Mouse (Mus musculus) hindbrain, embryonic 16.5 days (tissue): Measurements from ENCODE around the gene Ighmbp2. TPM values are rescaled to one million over a fixed set of nuclear protein-coding genes. Genes with fewer than 3 reads are reported as not detected.

Experiments used
- ATAC-seq: fragments of 200-750 bp; cut with Nextera tagmentation; 2 replicates; pipeline ENCODE4 v1.8.0; 2017; ENCODE audit warnings: moderate TSS enrichment, moderate library complexity
- H3K27ac ChIP-seq: fragments of 300-500 bp; sonication (generic); 2 replicates; pipeline ENCODE4 v1.5.1; 2014; ENCODE audit warnings: low read depth, mild to moderate bottlenecking, control low read depth, low read length, moderate library complexity
- H3K27me3 ChIP-seq: fragments of 300-500 bp; sonication (generic); replicated peaks from 2 replicates; pipeline ENCODE4 v1.6.1; 2014; ENCODE audit warnings: low read length; ENCODE audit not compliant: control insufficient read depth, insufficient read depth
- H3K36me3 ChIP-seq: fragments of 300-500 bp; sonication (generic); 2 replicates; pipeline ENCODE4 v1.6.1; 2014; ENCODE audit warnings: mild to moderate bottlenecking, low read length, moderate library complexity, mixed read lengths; ENCODE audit not compliant: control insufficient read depth, insufficient read depth
- H3K4me1 ChIP-seq: fragments of 300-500 bp; sonication (generic); 2 replicates; pipeline ENCODE4 v1.6.1; 2014; ENCODE audit warnings: low read depth, low read length; ENCODE audit not compliant: control insufficient read depth, insufficient read depth
- H3K4me2 ChIP-seq: fragments of 300-500 bp; sonication (generic); 2 replicates; pipeline ENCODE4 v1.6.1; 2014; ENCODE audit warnings: mild to moderate bottlenecking, low read length, control low read depth, moderate library complexity
- H3K4me3 ChIP-seq: fragments of 300-500 bp; sonication (generic); 2 replicates; pipeline ENCODE4 v1.5.1; 2014; ENCODE audit warnings: mild to moderate bottlenecking, low read length, control low read depth, moderate library complexity
- H3K9ac ChIP-seq: fragments of 300-500 bp; sonication (generic); 2 replicates; pipeline ENCODE4 v1.6.1; 2014; ENCODE audit warnings: low read depth, mild to moderate bottlenecking, control low read depth, low read length, moderate library complexity
- H3K9me3 ChIP-seq: fragments of 300-500 bp; sonication (generic); 2 replicates; pipeline ENCODE4 v1.6.1; 2014; ENCODE audit warnings: mild to moderate bottlenecking, low read length, moderate library complexity; ENCODE audit not compliant: control insufficient read depth
- WGBS: fragments of 180-500 bp; shearing (Covaris S2); extraction: QIAGEN DNeasy Blood & Tissue Kit; methylation state at CpG from one replicate; pipeline ENCODE4 v1.1.7; 2014; 5-methylcytosine and 5-hydroxymethylcytosine counted together
- polyA plus RNA-seq: library from polyadenylated mRNA; unstranded; fragments of >200 nt; fragmentation: Nextera tagmentation; extraction: Ambion mirVana; gene quantifications from 2 replicates; pipeline ENCODE4 v1.2.1, GENCODE M21; 2015

The Ighmbp2 gene
- polyA plus RNA-seq, 1 experiment from 2014 or later: 11.5 TPM

- Histone ChIP-seq H3K27ac (no peak within 1 kb of the TSS; the same call in 1 of the 2 replicates), H3K9ac (peak within 1 kb of the TSS; percentile 62)
- 5% methylated on average over 26 of the region's 26 CpGs for WGBS
These were observed 39.6 kb upstream of the Ighmbp2 start, which contains the start of gene Cpt1a for GRCm38 (mm10) chr19:3322261-3322969. Gene Cpt1a, plus strand, starts transcription at chr19:3322334.

GRCm38 (mm10) chr19:3321617-3322016, 38.8 kb upstream of the Ighmbp2 start:
- H3K4me2 ChIP-seq: peak overlapping the region; percentile 79
- H3K27me3 ChIP-seq: peaks cover 8% of the 10 kb centered on the region; the same call in 1 of the 2 replicates
- no peak for ATAC-seq
- H3K36me3 ChIP-seq: no peaks in the 10 kb centered on the region
- no peaks in the 10 kb centered on the region for H3K9me3 ChIP-seq
- H3K4me1 ChIP-seq: peaks cover 24% of the 10 kb centered on the region
- 9% methylated on average over 11 of the region's 11 CpGs for WGBS
- no peak overlapping the region for H3K9ac ChIP-seq
- H3K4me3 ChIP-seq: no peak overlapping the region
- H3K27ac ChIP-seq: no peak overlapping the region

More at GRCm38 (mm10) chr19:3322261-3322969, 39.6 kb upstream of the Ighmbp2 start, which contains the start of gene Cpt1a:
- Histone ChIP-seq H3K9me3 (no peaks in the 10 kb centered on the region), H3K36me3 (no peaks in the 10 kb centered on the region), H3K4me1 (peaks cover 24% of the 10 kb centered on the region), H3K4me2 (peak within 1 kb of the TSS; percentile 79), H3K4me3 (peak within 1 kb of the TSS; percentile 56), H3K27me3 (peaks cover 8% of the 10 kb centered on the region; the same call in 1 of the 2 replicates)
- ATAC-seq: no peak

- Histone ChIP-seq H3K27me3 (peaks cover 8% of the 10 kb centered on the region; the same call in 1 of the 2 replicates), H3K36me3 (no peaks in the 10 kb centered on the region), H3K9me3 (no peaks in the 10 kb centered on the region), H3K4me1 (peaks cover 20% of the 10 kb centered on the region), H3K4me3 (no peak overlapping the region), H3K9ac (no peak overlapping the region), H3K27ac (no peak overlapping the region), H3K4me2 (no peak overlapping the region)
- ATAC-seq: no peak
- 86% methylated on average over 3 of the region's 3 CpGs for WGBS
These were observed 38.0 kb upstream of the Ighmbp2 start for GRCm38 (mm10) chr19:3320801-3321200.

- H3K4me1 ChIP-seq: peaks cover 17% of the 10 kb centered on the region
- WGBS: 81% methylated on average over 7 of the region's 7 CpGs
- no peak overlapping the region for H3K4me3 ChIP-seq
- peaks cover 8% of the 10 kb centered on the region; the same call in 1 of the 2 replicates for H3K27me3 ChIP-seq
- no peaks in the 10 kb centered on the region for H3K36me3 ChIP-seq
- H3K9me3 ChIP-seq: no peaks in the 10 kb centered on the region
- no peak overlapping the region for H3K27ac ChIP-seq
- no peak overlapping the region for H3K4me2 ChIP-seq
- ATAC-seq: no peak
- H3K9ac ChIP-seq: no peak overlapping the region
These were observed 37.3 kb upstream of the Ighmbp2 start for GRCm38 (mm10) chr19:3320086-3320485.

GRCm38 (mm10) chr19:3319341-3319740, 36.5 kb upstream of the Ighmbp2 start:
- H3K4me1 ChIP-seq: peaks cover 11% of the 10 kb centered on the region
- 91% methylated on average over 2 of the region's 2 CpGs for WGBS
- no peak for ATAC-seq
- peaks cover 8% of the 10 kb centered on the region; the same call in 1 of the 2 replicates for H3K27me3 ChIP-seq
- no peak overlapping the region for H3K4me2 ChIP-seq
- no peak overlapping the region for H3K27ac ChIP-seq
- H3K4me3 ChIP-seq: no peak overlapping the region
- H3K9ac ChIP-seq: no peak overlapping the region
- no peaks in the 10 kb centered on the region for H3K9me3 ChIP-seq
- H3K36me3 ChIP-seq: no peaks in the 10 kb centered on the region

GRCm38 (mm10) chr19:3307175-3307949, 24.5 kb upstream of the Ighmbp2 start:
- no peak overlapping the region for H3K4me3 ChIP-seq
- no peaks in the 10 kb centered on the region for H3K36me3 ChIP-seq
- WGBS: 50% methylated on average over 16 of the region's 16 CpGs
- no peaks in the 10 kb centered on the region for H3K9me3 ChIP-seq
- H3K27me3 ChIP-seq: no peaks in the 10 kb centered on the region
- ATAC-seq: no peak
- H3K27ac ChIP-seq: no peak overlapping the region
- H3K4me2 ChIP-seq: no peak overlapping the region
- no peak overlapping the region for H3K9ac ChIP-seq
- no peaks in the 10 kb centered on the region for H3K4me1 ChIP-seq

- H3K27ac ChIP-seq: no peak overlapping the region
- no peak overlapping the region for H3K4me3 ChIP-seq
- H3K9ac ChIP-seq: no peak overlapping the region
- ATAC-seq: no peak
- no peaks in the 10 kb centered on the region for H3K9me3 ChIP-seq
- H3K36me3 ChIP-seq: no peaks in the 10 kb centered on the region
- 69% methylated on average over 4 of the region's 4 CpGs for WGBS
- no peak overlapping the region for H3K4me2 ChIP-seq
- no peaks in the 10 kb centered on the region for H3K27me3 ChIP-seq
- H3K4me1 ChIP-seq: no peaks in the 10 kb centered on the region
These were observed 21.2 kb upstream of the Ighmbp2 start for GRCm38 (mm10) chr19:3304017-3304416.

GRCm38 (mm10) chr19:3297775-3298174, 15.0 kb upstream of the Ighmbp2 start:
- Histone ChIP-seq H3K27me3 (no peaks in the 10 kb centered on the region), H3K4me3 (no peak overlapping the region), H3K9ac (no peak overlapping the region), H3K9me3 (no peaks in the 10 kb centered on the region), H3K4me1 (no peaks in the 10 kb centered on the region), H3K4me2 (no peak overlapping the region), H3K27ac (no peak overlapping the region), H3K36me3 (peaks cover 4% of the 10 kb centered on the region)
- ATAC-seq: no peak
- WGBS: 91% methylated on average over 7 of the region's 7 CpGs

- Histone ChIP-seq H3K4me1 (no peaks in the 10 kb centered on the region), H3K4me3 (no peak overlapping the region), H3K4me2 (no peak overlapping the region), H3K36me3 (peaks cover 7% of the 10 kb centered on the region), H3K9me3 (no peaks in the 10 kb centered on the region), H3K27me3 (no peaks in the 10 kb centered on the region), H3K27ac (no peak overlapping the region), H3K9ac (no peak overlapping the region)
- ATAC-seq: no peak
These were observed 14.2 kb upstream of the Ighmbp2 start for GRCm38 (mm10) chr19:3297034-3297433.
